Mouse (Mus musculus) cerebellum, adult 2 months (tissue): ENCODE results near the gene Miga1.
"Not testable (repeated sequence)": the region's sequence is repeated elsewhere in the genome, so short reads cannot be mapped to it uniquely, and the experiment has no call there.

Source experiments
- CTCF ChIP-seq: fragments of 200-500 bp; IDR thresholded peaks from 2 replicates; pipeline ENCODE4 v1.5.1; 2011; ENCODE audit warnings: low read depth, mild to moderate bottlenecking, control low read depth, low read length, moderate library complexity, borderline replicate concordance; ENCODE audit not compliant: insufficient read depth
- POLR2A ChIP-seq: fragments of 200-500 bp; IDR thresholded peaks from 2 replicates; pipeline ENCODE4 v1.6.1; 2011; ENCODE audit warnings: low read length, control low read depth, borderline replicate concordance; ENCODE audit not compliant: insufficient read depth

DNA sequence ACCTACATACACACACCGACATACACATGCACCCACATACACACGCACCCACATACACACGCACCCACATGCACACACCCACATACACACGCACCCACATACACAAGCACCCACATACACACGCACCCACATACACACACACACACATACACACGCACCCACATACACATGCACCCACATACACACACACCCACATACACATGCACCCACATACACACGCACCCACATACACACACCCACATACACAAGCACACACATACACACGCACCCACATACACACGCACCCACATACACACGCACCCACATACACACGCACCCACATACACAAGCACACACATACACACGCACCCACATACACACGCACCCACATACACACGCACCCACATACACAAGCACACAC, 25.5 kb downstream of the Miga1 start:
- not testable (repeated sequence) for TF ChIP-seq CTCF, POLR2A
